Mouse (Mus musculus): ENCODE measurements around the gene Efcab6.

- no peak for TF ChIP-seq HCFC1 (IDR thresholded peaks at IDR 0.05; ENCODE audit: borderline replicate concordance, insufficient read depth, low read length)
- TF ChIP-seq MAFK (IDR thresholded peaks at IDR 0.05; ENCODE audit: insufficient read depth, low read depth, low read length): no peak
- no peak for TF ChIP-seq ZC3H11A (IDR thresholded peaks at IDR 0.05; ENCODE audit: borderline replicate concordance, low read depth, low read length)
- TF ChIP-seq CHD2 (IDR thresholded peaks at IDR 0.05; ENCODE audit: low read depth, low read length): no peak
Observed at GRCm38 (mm10) chr15:84086364-84086763, 21.2 kb upstream of the Efcab6 start.

Measured in ES-E14 (cell line).